Mouse (Mus musculus) forebrain, embryonic 14.5 days (tissue): ENCODE measurements around the gene Arhgap10. TPM values are rescaled to one million over a fixed set of nuclear protein-coding genes. Genes with fewer than 3 reads are reported as not detected.
A peak's percentile ranks its signal among the peaks of the same experiment; 100 is the strongest.

ENCODE experiments used
- ATAC-seq: fragments of 200-750 bp; cut with Nextera tagmentation; 2 replicates; pipeline ENCODE4 v1.8.0; 2017; ENCODE audit warnings: mild to moderate bottlenecking, moderate library complexity
- DNase-seq: peaks from one replicate; pipeline ENCODE4 v3.0.0-alpha.2; 2015; ENCODE audit warnings: low spot score
- H3K27ac ChIP-seq: fragments of 300-500 bp; sonication (generic); 2 replicates; pipeline ENCODE4 v1.5.1; 2014; ENCODE audit warnings: low read depth, mild to moderate bottlenecking, control low read depth, low read length, moderate library complexity
- H3K27me3 ChIP-seq: fragments of 300-500 bp; sonication (generic); replicated peaks from 2 replicates; pipeline ENCODE4 v1.6.1; 2014; ENCODE audit warnings: low read length, control low read depth, mixed read lengths; ENCODE audit not compliant: control insufficient read depth, insufficient read depth
- H3K36me3 ChIP-seq: fragments of 300-500 bp; sonication (generic); 2 replicates; pipeline ENCODE4 v1.6.1; 2014; ENCODE audit warnings: low read length, control low read depth; ENCODE audit not compliant: control insufficient read depth, insufficient read depth
- H3K4me1 ChIP-seq: fragments of 300-500 bp; sonication (generic); 2 replicates; pipeline ENCODE4 v1.6.1; 2014; ENCODE audit warnings: antibody characterized with exemption, low read length, control low read depth; ENCODE audit not compliant: control insufficient read depth, insufficient read depth
- H3K4me2 ChIP-seq: fragments of 300-500 bp; sonication (generic); 2 replicates; pipeline ENCODE4 v1.6.1; 2014; ENCODE audit warnings: mild to moderate bottlenecking, control low read depth, low read length
- H3K4me3 ChIP-seq: fragments of 300-500 bp; sonication (generic); 2 replicates; pipeline ENCODE4 v1.5.1; 2014; ENCODE audit warnings: low read depth, low read length, control low read depth
- H3K9ac ChIP-seq: fragments of 300-500 bp; sonication (generic); 2 replicates; pipeline ENCODE4 v1.6.1; 2014; ENCODE audit warnings: mild to moderate bottlenecking, low read length, control low read depth, moderate library complexity
- H3K9me3 ChIP-seq: fragments of 300-500 bp; sonication (generic); replicated peaks from 2 replicates; pipeline ENCODE4 v1.6.1; 2016; ENCODE audit warnings: low read length, control low read depth, mixed read lengths; ENCODE audit not compliant: control insufficient read depth
- WGBS: fragments of 180-500 bp; shearing (Covaris S2); extraction: QIAGEN DNeasy Blood & Tissue Kit; methylation state at CpG from one replicate; pipeline ENCODE4 v1.1.7; 2014; 5-methylcytosine and 5-hydroxymethylcytosine counted together
- polyA plus RNA-seq: library from polyadenylated mRNA; unstranded; fragments of >200 nt; fragmentation: Nextera tagmentation; extraction: Ambion mirVana; gene quantifications from 2 replicates; pipeline ENCODE4 v1.2.1, GENCODE M21; 2014

Arhgap10 gene
- polyA plus RNA-seq, 1 experiment from 2014 or later: 3.6 TPM

DNA sequence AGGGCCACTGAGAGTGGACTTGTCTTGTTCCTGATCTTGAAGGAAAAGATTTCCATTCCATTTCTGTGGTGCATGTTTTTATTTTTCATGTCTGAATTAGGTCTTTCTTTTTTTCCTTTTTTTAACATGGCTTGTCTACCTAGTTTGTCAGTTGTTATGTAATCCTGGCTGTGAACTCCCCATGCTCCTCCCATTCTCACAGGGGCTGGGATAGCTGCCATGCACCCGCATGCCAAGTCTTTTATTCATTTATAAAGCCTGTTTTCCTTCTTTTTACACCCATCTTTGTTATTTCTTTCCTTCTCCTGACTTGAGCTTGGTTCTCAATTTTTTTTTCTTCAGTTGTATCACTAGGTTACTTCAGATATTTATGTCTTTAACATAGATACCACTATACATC lies 281.1 kb downstream of the Arhgap10 start:
- no peak overlapping the region for H3K27ac ChIP-seq
- WGBS: 49% methylated on average over 1 of the region's 1 CpGs
- H3K9ac ChIP-seq: no peak overlapping the region
- no peak overlapping the region for H3K4me2 ChIP-seq
- no peaks in the 10 kb centered on the region for H3K27me3 ChIP-seq
- no peaks in the 10 kb centered on the region for H3K9me3 ChIP-seq
- no peaks in the 10 kb centered on the region for H3K36me3 ChIP-seq
- peak; percentile 51 for DNase-seq
- no peaks in the 10 kb centered on the region for H3K4me1 ChIP-seq
- H3K4me3 ChIP-seq: no peak overlapping the region
- no peak for ATAC-seq

DNA sequence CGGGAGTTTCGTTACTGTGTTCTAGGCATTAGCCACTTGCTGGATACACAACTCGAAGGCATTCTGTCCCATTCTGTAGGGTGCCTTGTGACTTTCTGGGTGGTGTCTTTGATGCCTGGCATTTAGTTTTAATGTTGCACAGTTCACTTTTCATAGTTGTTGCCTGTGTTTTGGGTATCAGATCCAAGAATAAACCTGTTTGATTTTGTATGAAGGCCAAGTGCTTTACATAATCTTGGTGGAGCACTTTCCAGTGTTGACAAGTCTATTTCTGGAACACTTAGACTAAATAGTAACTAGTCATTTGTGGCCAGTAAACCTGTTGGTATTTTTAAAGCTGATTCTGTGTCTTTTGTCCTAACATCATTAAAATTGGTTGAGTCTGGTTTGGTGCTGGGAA lies 285.3 kb downstream of the Arhgap10 start:
- Histone ChIP-seq H3K4me2 (no peak overlapping the region), H3K9me3 (no peaks in the 10 kb centered on the region), H3K9ac (no peak overlapping the region), H3K36me3 (no peaks in the 10 kb centered on the region), H3K4me3 (no peak overlapping the region), H3K4me1 (no peaks in the 10 kb centered on the region), H3K27ac (no peak overlapping the region), H3K27me3 (no peaks in the 10 kb centered on the region)
- ATAC-seq (no peak), DNase-seq (no peak)
- WGBS: 86% methylated on average over 3 of the region's 3 CpGs

- DNase-seq: peak; percentile 11
- Histone ChIP-seq H3K36me3 (no peaks in the 10 kb centered on the region), H3K9ac (no peak overlapping the region), H3K4me2 (no peak overlapping the region), H3K4me1 (no peaks in the 10 kb centered on the region), H3K27ac (no peak overlapping the region), H3K27me3 (no peaks in the 10 kb centered on the region), H3K9me3 (no peaks in the 10 kb centered on the region), H3K4me3 (no peak overlapping the region)
- WGBS: 52% methylated on average over 6 of the region's 6 CpGs
- no peak for ATAC-seq
These were observed 285.9 kb downstream of the Arhgap10 start for GRCm38 (mm10) chr8:77231834-77232233.

DNA sequence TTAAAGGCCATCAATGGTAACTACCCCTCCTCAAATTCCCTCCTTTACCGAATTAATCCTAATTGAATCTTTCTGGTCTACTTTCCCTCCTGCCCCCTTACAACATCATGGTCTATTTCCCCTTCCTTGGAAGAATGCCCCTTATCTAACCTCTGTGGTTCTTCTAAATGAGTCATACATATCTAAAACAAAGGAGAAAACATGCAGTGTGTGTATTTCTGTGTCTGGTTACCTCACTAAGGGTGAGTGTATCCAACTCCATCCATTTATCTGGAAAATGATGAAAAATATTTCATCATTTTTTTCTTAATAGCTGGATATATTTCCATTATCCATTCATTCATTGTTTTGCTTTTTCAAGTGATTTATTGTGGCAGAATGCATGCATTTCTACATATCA lies 286.5 kb downstream of the Arhgap10 start:
- Histone ChIP-seq H3K27ac (no peak overlapping the region), H3K4me1 (no peaks in the 10 kb centered on the region), H3K4me3 (no peak overlapping the region), H3K9ac (no peak overlapping the region), H3K27me3 (no peaks in the 10 kb centered on the region), H3K4me2 (no peak overlapping the region), H3K36me3 (no peaks in the 10 kb centered on the region), H3K9me3 (no peaks in the 10 kb centered on the region)
- no peak for DNase-seq
- ATAC-seq: no peak
- WGBS: 90% methylated on average over 1 of the region's 1 CpGs

DNA sequence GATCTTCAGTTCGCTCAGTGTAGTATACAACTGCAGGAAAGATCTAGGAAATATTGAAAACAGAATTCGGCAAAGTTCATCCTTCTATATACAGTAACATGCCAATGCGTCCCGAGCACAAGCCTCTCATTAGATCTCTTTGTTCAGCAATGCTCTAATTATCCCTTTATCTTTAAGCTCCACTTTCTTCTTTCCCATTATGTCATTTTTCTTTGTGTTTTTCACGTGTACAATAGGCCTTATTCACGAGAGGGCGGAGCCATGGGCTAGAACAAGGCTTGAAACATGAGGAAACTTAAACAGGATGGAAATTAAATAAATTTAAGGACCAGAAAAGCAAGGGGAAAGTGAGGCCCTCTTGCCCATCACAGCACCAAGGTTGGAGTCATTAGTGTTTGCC lies 289.1 kb downstream of the Arhgap10 start:
- Histone ChIP-seq H3K9me3 (no peaks in the 10 kb centered on the region), H3K9ac (no peak overlapping the region), H3K27me3 (no peaks in the 10 kb centered on the region), H3K4me2 (no peak overlapping the region), H3K36me3 (no peaks in the 10 kb centered on the region), H3K4me1 (no peaks in the 10 kb centered on the region), H3K4me3 (no peak overlapping the region), H3K27ac (no peak overlapping the region)
- whole genome bisulfite sequencing: 41% methylated on average over 7 of the region's 7 CpGs
- ATAC-seq: no peak
- DNase-seq: no peak

- Histone ChIP-seq H3K27ac (no peak overlapping the region), H3K4me2 (no peak overlapping the region), H3K9me3 (no peaks in the 10 kb centered on the region), H3K4me3 (no peak overlapping the region), H3K36me3 (no peaks in the 10 kb centered on the region), H3K9ac (no peak overlapping the region), H3K27me3 (no peaks in the 10 kb centered on the region), H3K4me1 (no peaks in the 10 kb centered on the region)
- ATAC-seq (no peak; the same call in 1 of the 2 replicates), DNase-seq (no peak)
- 92% methylated on average over 5 of the region's 5 CpGs for WGBS
These were observed 290.0 kb downstream of the Arhgap10 start for GRCm38 (mm10) chr8:77227742-77228141.

DNA sequence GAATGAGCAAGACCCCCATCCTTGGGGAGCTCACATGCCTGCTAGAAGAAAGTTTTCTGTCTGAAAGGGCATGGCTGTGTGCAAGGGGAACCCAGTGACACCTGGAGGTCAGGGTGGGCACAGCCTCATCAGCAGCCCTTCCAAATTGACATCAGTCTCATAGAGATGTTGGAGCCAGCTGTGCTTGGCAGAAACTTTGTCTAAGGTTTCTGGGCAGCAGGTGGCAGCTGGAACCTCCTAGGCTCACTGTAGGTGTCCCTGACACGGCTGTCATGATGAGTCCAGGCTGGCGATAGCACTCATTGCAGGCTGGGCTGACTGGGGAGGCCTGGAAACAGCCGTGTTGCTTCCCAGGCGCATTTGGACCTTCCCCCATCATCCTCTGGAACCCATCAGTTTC lies 294.6 kb downstream of the Arhgap10 start:
- H3K4me2 ChIP-seq: no peak overlapping the region
- WGBS: 77% methylated on average over 4 of the region's 4 CpGs
- H3K27me3 ChIP-seq: no peaks in the 10 kb centered on the region
- no peaks in the 10 kb centered on the region for H3K4me1 ChIP-seq
- H3K9me3 ChIP-seq: no peaks in the 10 kb centered on the region
- ATAC-seq (no peak), DNase-seq (no peak)
- no peak overlapping the region for H3K4me3 ChIP-seq
- no peaks in the 10 kb centered on the region for H3K36me3 ChIP-seq
- no peak overlapping the region for H3K9ac ChIP-seq
- H3K27ac ChIP-seq: no peak overlapping the region

DNA sequence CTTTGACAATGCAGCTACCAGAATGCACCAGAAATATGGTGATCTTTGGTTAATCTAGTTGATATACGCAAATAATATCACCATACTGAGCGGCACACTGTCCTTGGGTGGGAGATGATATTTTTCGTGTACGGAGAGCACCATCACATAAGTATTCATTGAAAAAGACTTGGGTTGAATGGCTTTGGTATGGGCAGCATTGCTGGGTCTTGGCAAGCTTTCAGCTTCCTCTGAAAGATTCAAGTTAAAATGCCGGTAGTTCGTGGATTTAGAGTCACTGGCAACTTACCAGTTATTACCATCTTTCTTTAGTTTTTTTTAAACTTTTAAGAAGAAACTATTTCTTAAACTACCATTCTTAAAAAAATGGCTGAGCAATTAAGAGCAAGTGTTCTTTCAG lies 302.6 kb downstream of the Arhgap10 start:
- ATAC-seq (no peak), DNase-seq (peak; percentile 45)
- no peak overlapping the region for H3K4me3 ChIP-seq
- H3K4me1 ChIP-seq: peaks cover 3% of the 10 kb centered on the region; the same call in 1 of the 2 replicates
- H3K9ac ChIP-seq: no peak overlapping the region
- H3K9me3 ChIP-seq: no peaks in the 10 kb centered on the region
- H3K27ac ChIP-seq: no peak overlapping the region
- WGBS: 65% methylated on average over 6 of the region's 6 CpGs
- no peak overlapping the region for H3K4me2 ChIP-seq
- H3K36me3 ChIP-seq: no peaks in the 10 kb centered on the region
- no peaks in the 10 kb centered on the region for H3K27me3 ChIP-seq

GRCm38 (mm10) chr8:77214665-77215064 lies 303.1 kb downstream of the Arhgap10 start:
- DNase-seq: peak; percentile 95
- peak; percentile 69; the same call in 1 of the 2 replicates for ATAC-seq
- H3K9ac ChIP-seq: no peak overlapping the region
- no peak overlapping the region for H3K4me3 ChIP-seq
- peaks cover 3% of the 10 kb centered on the region; the same call in 1 of the 2 replicates for H3K4me1 ChIP-seq
- H3K27me3 ChIP-seq: no peaks in the 10 kb centered on the region
- WGBS: 70% methylated on average over 8 of the region's 8 CpGs
- no peaks in the 10 kb centered on the region for H3K36me3 ChIP-seq
- no peak overlapping the region for H3K4me2 ChIP-seq
- H3K9me3 ChIP-seq: no peaks in the 10 kb centered on the region
- H3K27ac ChIP-seq: no peak overlapping the region
